Mouse (Mus musculus): ENCODE measurements around the gene Gm5416.
"Not testable (repeated sequence)": the region's sequence is repeated elsewhere in the genome, so short reads cannot be mapped to it uniquely, and the experiment has no call there.

Gene Gm5416

DNA sequence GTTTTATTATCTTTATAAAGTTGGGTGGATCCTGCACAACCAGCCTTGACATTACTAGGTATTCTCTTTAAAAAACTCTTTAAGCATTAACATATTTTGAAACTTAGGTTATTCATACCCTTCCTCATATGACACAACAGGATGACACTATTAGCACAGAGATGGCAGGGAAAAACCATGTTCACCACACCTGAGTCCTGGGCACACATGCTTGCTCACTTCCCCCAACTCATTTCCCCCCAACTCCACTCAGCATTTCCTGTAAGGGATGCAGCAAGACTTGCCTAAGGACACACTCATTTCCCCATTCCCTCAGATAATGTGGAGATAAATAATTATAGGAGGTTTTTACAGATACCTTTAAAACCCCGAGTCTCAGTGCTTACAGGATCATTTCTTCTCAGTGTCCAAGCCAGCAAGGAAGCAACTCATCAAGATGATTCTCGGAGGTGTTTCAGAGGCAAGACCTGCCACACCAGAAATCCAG lies at the start of gene Gm5416:
Gm5416 (plus strand) TSS at position 437 of the 487 bp plus-strand sequence.
- in situ Hi-C loops (cut with MboI, MseI): no loop called here

DNA sequence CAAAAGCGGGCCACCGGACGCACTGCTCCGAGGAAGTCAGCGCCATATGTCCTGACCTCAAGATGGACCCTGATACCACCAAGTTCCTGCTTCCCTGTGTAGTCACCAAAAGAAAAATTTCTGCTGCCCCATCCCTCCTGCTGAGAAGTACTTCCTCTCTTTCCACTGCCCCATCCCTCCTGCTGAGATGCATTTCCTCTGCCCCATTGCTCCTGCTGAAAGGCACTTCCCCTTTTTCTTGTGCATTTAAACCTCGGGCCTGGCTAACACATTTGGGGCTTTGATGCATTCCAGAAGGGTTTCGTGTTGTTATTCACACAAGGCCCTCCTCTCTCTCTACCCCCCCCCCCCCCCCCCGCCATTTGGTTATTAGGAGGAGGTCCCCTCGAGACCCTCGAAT lies 42.4 kb upstream of the Gm5416 start:
- in situ Hi-C loops (cut with MboI, MseI): not testable (repeated sequence)

DNA sequence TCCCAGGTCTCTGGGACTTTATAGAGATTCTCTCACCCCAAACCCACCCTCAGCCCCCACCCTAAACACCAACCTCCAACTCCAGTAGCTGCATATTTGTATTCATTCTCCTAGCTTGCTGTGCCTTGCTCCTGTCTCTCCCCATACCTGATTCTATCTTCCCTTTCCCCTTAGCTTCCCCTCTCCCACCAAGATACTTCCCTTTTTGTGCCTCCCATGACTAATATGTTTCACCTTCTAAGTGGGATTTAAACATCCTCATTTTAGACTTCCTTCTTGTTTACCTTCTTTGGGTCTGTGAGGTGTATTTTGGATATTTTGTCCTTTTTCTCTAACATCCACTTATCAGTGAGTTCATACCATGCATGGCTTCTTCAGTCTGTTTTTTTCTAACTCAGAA lies 34.1 kb upstream of the Gm5416 start:
- in situ Hi-C loops (cut with MboI, MseI): no loop called here

DNA sequence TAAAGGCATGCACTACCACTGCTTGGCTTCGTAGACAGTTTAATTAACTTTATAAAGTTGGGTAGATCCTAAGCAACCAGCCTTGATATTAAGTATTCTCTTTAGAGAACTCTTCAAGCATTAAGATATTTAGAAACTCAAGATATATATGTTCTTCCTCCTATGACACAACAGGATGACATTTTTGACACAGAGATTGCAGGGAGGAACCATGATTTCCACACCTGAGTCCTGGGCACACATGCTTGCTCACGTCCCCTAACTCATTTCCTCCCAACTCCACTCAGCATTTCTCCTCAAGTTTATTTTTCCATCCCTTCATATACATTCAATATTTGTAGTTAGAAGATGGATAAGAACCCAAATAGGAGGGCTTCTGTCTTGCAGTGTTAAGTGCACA lies 30.3 kb upstream of the Gm5416 start:
- in situ Hi-C loops (cut with MboI, MseI): no loop called here

DNA sequence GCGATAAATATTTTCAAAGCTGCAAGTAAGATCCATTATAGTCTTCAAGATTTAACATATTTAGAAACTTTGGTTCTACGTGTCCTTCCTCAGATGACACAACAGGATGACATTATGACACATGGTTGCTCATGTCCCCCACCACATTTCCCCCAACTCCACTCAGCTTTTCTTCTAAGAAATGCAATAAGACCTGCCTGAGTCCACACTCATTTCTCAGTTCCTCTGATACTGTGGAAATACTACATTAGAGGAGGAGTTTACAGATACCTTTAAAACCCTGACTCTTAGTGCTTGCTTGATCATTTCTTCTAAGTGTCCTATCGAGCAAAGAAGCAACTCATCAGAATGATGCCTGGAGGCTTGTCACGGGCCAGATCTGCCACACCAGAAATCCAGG lies 26.3 kb upstream of the Gm5416 start, which contains the start of gene Gm5483:
Gm5483 (plus strand) TSS at position 301 of the 400 bp plus-strand sequence.
- in situ Hi-C loops (cut with MboI, MseI): not testable (repeated sequence)

DNA sequence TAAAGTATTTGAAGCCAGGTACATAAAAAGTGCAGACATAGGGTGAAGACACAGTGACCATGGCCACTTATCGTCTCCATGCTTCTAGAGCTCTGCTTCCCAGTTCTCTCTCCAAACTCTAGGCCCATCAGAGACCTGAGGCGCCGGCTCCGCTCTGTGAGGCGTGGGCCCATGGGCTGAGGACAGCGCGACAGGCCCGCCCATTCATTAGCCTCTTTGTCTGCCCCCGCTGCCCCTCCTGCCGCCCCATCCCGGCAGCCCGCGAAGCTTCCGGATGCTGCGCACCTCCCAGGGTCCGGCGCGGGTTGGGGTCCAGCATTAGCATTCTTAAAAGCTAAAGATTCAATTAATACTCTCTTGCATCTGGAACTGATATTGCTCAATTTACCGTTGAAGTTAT lies 11.0 kb upstream of the Gm5416 start:
- in situ Hi-C loops (cut with MboI, MseI): no loop called here

DNA sequence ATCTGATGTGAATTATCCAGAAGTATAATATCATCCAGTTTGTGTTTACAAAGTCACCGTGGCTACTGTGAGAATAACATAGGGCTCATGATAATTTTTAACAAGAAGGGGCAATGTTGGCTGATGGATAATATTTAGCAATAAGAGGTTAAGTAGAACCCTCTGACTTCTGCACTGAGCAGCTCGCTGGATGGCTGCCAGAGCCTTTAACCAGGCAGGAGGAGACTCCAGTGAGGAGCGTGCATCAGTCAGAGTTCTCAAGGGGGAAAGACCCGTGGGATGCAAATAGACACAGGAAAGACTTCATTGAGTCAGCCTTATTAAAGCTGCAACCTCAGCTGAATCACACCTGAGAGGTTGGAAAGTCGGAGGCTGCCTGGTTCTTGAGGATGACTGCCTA lies 6.4 kb upstream of the Gm5416 start:
- in situ Hi-C loops (cut with MboI, MseI): no loop called here

DNA sequence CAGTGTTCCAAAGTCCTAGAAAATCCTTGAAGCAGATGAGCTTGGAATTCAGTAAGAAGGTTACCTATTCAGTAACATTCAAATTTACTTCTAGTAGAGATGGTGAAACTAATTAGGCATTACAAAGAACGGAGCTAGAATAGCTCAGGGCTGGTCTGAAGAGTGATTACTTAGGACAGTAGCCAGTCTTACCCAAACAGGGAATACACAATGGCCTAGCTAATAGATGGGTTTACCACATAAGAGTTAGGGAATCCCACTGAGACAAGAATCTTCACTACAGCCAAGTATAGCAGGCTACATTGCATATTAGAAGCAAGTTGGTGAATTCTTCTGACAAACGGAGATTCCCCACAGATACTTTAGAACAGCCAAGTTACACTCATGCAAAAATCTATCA lies 4.5 kb upstream of the Gm5416 start:
- in situ Hi-C loops (cut with MboI, MseI): not testable (repeated sequence)

DNA sequence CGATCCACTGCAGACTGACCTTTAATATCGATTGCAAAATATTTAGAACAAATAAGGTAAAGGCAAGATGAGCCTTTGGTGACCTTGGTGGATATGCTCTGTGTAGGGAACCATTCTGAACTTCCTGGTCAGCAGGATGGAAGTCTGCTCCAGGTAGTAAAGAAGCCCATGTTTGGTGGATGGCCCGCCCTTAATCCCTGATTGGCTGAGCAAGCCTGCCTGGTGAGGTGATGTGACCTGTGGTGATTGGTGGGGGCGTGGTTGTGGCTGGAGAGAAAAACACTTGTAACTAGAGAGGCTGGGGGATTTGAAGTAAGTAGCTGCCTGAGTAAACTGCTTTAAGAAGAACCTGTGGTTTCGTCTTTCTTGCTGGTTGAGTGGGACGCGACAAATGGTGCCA lies 11.0 kb downstream of the Gm5416 start, which contains the start of gene 2010005H15Rik:
2010005H15Rik (plus strand) TSS at position 301 of the 400 bp plus-strand sequence.
- in situ Hi-C loops (cut with MboI, MseI): not testable (repeated sequence)

DNA sequence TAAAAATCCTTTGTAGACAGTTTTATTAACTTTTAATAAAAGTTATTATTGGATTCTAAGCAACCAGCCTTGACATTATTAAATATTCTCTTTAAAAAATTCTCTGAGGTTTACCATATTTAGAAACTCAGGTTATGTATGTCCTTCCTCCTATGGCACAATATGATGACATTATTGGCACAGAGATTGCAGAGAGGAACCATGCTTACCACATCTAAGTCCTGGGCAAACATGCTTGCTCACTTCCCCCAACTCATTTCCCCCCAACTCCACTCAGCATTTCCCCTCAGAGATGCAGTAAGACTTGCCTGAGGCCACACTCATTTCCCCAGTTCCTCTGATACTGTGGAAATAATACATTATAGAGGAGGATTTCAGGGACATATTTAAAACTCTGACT lies 50.4 kb downstream of the Gm5416 start:
- in situ Hi-C loops (cut with MboI, MseI): not testable (repeated sequence)
